Mouse (Mus musculus): ENCODE measurements around the gene Cntn6. TPM values are rescaled to one million over a fixed set of nuclear protein-coding genes. Genes with fewer than 3 reads are reported as not detected.

Cntn6 gene
- polyA plus RNA-seq, 1 experiment, result not detected

DNA sequence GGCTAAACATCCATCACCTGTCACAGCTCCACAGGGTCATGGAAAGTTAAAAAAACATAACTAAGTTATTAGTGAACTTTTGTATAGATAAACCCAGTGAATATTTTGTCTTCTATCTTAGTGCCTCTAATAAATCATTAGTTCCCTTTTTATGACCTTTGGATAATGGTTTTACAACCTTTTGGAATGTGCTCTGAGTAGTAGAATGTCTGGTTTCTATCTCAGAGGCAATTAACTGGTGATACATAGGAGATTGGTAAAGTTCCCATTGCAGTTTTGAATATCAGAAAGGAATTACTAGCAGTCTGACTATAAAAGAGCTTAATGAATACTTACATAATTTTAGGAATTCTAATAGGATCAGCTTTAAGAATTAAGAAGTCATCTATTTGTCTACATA is 265.5 kb downstream of the Cntn6 start:
- no peak for DNase-seq (ENCODE audit: low read depth)

GRCm38 (mm10) chr6:104761226-104761625 is 268.6 kb downstream of the Cntn6 start:
- DNase-seq (ENCODE audit: low read depth), result no peak

GRCm38 (mm10) chr6:104783891-104784290 is 291.3 kb downstream of the Cntn6 start:
- no peak for DNase-seq (ENCODE audit: low read depth)

DNA sequence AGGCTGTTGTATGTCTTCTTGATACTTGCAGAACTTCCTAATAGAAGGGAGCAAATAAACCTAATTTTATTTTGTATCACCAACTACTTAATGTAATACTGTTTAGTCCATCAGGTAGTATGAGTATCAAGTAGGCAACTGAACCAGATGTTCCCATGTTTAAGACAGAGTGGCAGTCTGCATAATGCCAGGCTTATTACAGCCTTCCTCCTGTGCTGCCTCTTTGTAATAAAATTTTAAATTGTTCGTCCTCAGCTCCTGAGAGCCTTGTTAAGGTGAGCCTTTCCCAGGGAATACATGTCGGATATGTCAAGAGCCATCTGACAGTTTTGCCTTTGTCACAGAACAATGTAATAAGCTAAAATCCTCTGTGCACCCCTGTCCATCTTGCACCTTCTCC is 294.9 kb downstream of the Cntn6 start:
- DNase-seq (ENCODE audit: low read depth), result no peak

GRCm38 (mm10) chr6:104808526-104808925 is 315.9 kb downstream of the Cntn6 start:
- DNase-seq (ENCODE audit: low read depth), result no peak

DNA sequence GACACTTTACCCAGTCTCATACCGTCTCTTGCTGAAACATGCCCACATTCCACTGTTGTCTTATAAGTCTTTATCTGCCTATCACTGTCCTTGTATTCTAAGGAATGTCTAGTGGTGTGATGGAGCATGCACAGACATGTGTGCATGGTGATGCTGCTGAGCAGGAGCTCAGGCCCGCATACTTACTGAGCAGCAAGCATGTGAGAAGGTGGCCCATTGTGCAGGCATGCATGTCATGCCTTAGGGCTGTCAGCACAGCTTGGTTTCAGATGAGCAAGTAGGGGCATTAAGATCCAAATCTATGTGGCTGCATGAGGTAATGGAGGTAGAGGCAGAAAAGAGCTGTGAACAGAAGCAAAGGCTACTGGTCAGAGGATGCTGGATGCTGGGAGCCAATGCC is 323.0 kb downstream of the Cntn6 start:
- DNase-seq (ENCODE audit: low read depth), result no peak

GRCm38 (mm10) chr6:104879711-104880110 is 387.1 kb downstream of the Cntn6 start:
- no peak for DNase-seq (ENCODE audit: low read depth)

DNA sequence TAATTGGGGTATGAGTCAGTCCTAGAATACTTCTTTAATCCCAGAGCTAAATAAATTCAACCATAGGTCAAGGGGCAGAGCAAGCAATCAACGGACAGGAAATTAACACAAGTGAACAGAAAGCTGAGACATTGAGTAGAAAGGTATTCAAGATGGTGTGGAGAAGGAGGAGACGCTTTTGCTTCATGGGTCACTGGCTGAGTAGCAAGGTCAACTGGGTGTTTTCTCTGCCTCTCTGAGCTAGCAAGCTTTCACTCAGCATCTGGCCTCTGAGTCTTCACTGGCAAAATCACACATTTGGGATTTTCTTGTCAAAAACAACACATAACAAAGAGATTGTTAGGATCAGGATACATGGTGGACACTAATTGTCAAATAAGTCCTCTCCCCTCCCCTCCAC is 391.4 kb downstream of the Cntn6 start:
- no peak for DNase-seq (ENCODE audit: low read depth)

DNA sequence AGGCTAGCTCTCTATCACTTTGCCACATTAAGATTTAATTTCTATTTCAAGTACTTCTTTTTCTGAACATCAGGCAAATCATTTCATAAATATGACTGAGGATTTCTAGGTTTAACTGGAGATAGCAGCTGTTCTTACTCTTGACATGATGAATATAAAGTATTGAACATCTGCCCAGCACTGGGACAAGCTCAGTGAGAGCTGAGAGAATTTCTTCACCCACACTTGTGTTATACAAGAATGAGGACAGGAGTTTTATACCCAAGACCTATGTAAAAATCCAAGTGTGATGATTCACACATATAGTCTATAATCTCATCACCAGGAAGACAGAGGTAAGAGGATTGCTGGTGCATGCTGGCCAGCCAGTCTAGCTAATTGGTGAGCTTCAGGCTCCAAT is 393.2 kb downstream of the Cntn6 start:
- DNase-seq (ENCODE audit: low read depth), result no peak

DNA sequence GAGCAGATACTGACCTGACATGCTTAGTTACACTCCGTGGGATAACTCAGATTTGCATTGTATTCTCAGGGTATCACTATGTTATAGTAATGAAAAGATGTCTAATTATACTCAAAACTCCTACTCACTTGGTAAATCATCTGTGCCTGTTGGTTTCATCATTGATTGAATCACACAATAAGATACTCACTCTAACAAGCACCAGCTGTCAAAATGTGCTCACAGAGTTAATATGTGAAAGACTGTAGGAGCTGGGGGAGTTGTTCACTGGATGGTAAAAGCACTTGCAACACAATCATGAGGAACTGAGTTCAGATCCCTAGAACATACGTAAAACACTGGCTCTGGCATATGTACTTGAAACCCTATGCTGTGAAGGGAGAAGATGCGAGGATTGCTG is 398.5 kb downstream of the Cntn6 start:
- no peak for DNase-seq (ENCODE audit: low read depth)

Data from gonadal fat pad, adult 2 months (tissue).